Mouse (Mus musculus) inflammation-experienced regulatory T-cells, adult 6 months (primary cell): Measurements from ENCODE around the gene Bcar1. TPM values are rescaled to one million over a fixed set of nuclear protein-coding genes. Genes with fewer than 3 reads are reported as not detected.

Experiments
- ATAC-seq: one replicate; pipeline ENCODE4 v1.8.0; 2017
- polyA plus RNA-seq, 3 experiments: library from polyadenylated mRNA; unstranded; fragments of 100-300 nt; shearing (Covaris generic); gene quantifications; one replicate each; pipeline ENCODE4 v1.2.1; 2017

Gene Bcar1
- polyA plus RNA-seq, 3 experiments from 2014 or later, result 0.17 to 0.25 TPM; not detected in 1

GRCm38 (mm10) chr8:111713291-111713690, 30.3 kb downstream of the Bcar1 start:
- no peak for ATAC-seq

GRCm38 (mm10) chr8:111712588-111712987, 31.0 kb downstream of the Bcar1 start:
- peak; percentile 73 for ATAC-seq

DNA sequence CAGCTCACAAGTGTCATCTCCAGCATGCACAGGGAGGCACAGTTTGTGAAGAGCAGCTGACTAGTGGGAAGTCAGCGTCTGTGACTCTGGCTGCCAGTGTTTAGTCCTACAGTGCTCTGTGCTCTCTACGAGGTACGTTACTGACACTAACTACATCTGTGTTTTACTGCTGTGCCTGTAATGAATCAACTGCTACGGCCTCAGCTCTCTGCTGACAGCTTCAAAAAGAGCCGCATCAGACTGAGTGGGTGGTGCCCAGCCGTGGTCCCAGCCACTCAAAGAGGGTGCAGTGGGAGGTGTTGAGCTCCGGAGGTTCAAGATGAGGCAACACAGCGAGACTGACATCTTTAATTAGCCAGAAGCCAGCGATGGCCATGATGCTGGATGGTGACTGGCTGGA, 31.5 kb downstream of the Bcar1 start:
- no peak for ATAC-seq

- ATAC-seq, result no peak
Observed at GRCm38 (mm10) chr8:111710777-111711485, 32.7 kb downstream of the Bcar1 start.

GRCm38 (mm10) chr8:111709223-111709622, 34.4 kb downstream of the Bcar1 start:
- no peak for ATAC-seq

GRCm38 (mm10) chr8:111708265-111708664, 35.3 kb downstream of the Bcar1 start:
- no peak for ATAC-seq

GRCm38 (mm10) chr8:111705699-111706098, 37.9 kb downstream of the Bcar1 start:
- ATAC-seq, result no peak

DNA sequence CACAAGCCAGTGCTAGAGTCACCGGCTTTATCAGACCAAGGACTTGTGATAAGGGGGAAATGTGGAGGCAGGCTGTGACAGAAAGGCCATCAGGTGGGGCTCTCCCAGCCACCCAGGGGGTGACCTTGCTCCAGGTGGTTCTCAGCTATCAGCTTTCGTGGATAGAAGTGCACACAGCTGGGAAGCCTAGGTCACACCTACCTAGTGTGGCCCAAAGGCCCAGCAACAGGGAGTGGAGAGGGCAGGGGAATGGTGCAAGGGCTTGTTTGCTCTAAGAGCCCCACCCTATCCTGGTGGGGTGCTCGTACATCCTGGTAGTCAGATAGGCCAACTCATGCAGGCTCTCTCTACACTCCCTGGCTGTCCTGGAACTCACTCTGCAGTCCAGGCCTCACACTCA, 38.4 kb downstream of the Bcar1 start:
- no peak for ATAC-seq

DNA sequence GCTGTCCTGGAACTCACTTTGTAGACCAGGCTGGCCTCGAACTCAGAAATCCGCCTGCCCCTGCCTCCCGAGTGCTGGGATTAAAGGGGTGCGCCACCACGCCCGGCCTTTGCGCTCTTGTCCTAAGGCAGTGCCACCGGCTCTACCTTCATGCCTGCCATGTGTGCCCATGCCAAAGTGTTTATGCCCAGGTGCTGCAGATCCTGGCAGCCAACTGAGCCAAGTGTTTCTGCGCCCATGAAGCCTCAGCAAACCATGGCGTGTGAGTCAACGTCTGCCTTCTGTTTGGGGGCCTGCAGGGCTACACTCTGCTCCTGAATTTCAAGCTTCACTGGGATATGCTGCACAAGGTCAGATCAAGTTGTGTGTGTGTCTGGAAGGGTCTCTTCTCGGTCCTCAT, 39.0 kb downstream of the Bcar1 start:
- ATAC-seq, result no peak

GRCm38 (mm10) chr8:111701380-111701779, 42.2 kb downstream of the Bcar1 start:
- ATAC-seq, result no peak

GRCm38 (mm10) chr8:111700740-111701139, 42.9 kb downstream of the Bcar1 start:
- ATAC-seq, result no peak

DNA sequence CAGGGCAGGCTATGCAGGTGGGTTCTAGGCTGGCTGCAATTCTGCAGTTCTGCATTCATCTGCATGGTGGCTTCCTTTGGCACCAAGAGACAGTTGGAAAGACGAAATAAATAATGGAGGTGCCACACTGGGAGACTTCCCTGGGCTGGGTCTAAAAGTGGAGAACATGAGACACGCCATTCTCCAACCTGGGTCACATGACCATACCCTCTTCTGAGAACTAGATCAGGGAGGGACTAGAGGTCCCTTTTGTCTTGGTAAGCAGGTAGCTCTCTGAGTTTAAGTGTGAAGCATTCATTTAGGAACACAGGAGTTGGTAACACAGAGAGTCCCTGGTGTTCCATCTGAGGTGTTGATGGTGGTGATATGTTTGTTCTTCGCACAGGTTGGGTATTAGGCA, 43.4 kb downstream of the Bcar1 start:
- no peak for ATAC-seq

DNA sequence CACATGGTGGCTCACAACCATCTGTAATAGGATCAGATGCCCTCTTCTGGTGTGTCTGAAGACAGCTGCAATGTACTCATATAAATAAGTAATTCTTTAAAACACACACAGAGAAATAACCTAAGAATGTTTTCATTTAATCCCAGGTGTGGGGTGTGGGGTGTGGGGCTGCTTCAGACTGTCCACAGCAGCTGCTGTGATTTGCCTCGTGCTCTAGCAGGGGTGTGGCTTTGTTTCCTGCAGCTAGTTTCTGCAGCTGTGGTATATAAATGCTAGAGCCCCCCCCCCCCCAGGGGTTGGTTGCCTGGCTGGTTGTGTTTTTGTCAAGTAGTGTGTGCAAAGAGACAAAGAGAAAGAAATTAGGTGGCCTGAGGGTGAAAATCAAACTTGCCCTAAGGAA, 44.6 kb downstream of the Bcar1 start:
- no peak for ATAC-seq

DNA sequence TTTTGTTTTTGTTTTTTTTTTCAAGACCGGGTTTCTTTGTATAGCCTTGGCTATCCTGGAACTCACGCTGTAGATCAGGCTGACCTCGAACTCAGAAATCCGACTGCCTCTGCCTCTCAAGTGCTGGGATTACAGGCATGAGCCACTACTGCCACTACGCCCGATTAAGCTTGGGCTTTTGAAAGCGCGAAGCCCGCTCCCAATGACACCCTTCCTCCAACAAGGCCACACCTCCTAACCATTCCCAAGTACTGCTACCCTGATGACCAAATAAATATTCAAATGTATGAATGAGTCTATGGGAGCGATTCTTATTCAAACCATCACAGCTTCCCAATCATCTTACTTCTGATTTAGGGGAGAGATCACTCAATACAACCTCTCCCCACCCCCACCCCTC, 46.0 kb downstream of the Bcar1 start:
- no peak for ATAC-seq

GRCm38 (mm10) chr8:111695441-111695840, 48.2 kb downstream of the Bcar1 start:
- no peak for ATAC-seq

DNA sequence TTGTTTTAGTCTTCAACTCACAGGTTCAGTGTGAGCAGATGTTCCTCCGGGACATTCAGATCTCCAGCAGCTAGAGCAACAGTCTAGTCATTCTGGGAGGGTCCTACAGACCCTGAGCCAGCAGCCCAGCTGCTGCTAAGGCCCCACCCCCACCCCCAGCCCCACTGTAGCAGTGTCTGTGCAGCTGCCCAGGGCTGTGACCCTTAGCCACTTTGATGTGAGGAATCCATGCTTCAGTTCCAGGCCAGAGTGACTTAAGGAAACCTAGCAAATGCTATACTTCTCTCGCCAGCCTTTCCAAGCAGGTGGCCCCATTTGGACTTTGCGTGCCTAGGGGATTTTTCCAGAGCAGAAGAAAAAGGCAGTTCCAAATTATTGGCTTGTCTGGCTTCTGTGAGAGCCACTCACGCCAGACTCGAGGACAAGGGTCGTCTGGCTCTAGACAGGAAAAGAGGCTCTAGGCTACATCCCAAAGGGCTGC, 50.3 kb downstream of the Bcar1 start:
- no peak for ATAC-seq

DNA sequence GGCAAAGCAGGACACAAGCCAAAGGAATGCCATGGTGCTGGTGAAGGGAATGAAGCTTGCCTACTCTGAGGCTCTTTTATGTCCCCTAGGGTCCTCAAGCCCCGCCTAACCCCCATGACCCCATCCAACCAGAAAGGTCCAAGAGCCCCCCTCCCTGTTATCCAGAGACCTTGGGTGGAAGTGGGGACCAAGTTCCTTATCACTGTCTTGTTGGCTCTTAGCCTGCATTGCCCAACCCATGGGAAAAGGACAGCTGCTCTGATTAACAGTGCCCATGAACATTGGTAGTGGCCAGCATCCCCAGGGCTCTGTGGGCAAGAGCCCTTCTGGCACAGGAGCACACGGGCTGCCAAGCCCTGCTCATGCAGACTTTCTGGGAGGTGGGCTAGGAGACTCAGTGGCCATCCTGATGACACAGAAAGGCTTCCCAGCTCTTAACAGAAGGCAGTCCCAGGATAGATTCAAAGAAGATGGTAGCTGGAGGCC, 52.6 kb downstream of the Bcar1 start, which contains the start of gene Ctrb1:
Ctrb1 (minus strand) TSS at position 51 of the 486 bp plus-strand sequence.
- ATAC-seq, result no peak

DNA sequence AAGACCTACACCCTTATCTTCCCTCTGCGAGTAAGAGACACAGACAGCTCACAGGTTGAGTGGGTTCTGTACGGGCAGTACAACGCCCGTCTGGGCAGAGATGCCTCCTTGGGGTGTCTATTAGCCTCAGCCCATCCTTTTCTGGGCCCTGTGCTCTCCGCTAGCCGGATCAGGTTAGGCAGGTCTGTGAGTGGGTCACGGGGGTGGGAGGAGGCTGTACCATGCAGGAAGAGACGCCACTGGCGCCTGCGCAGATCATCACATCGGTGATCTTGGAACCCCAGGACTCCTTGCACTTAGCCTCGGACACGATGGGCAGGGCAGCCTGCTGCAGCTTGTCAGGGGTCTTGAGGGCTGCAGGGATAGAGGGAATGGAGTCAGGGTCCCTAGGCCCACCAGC, 56.7 kb downstream of the Bcar1 start:
- no peak for ATAC-seq

- ATAC-seq, result no peak
Observed at GRCm38 (mm10) chr8:111682521-111682920, 61.1 kb downstream of the Bcar1 start.

DNA sequence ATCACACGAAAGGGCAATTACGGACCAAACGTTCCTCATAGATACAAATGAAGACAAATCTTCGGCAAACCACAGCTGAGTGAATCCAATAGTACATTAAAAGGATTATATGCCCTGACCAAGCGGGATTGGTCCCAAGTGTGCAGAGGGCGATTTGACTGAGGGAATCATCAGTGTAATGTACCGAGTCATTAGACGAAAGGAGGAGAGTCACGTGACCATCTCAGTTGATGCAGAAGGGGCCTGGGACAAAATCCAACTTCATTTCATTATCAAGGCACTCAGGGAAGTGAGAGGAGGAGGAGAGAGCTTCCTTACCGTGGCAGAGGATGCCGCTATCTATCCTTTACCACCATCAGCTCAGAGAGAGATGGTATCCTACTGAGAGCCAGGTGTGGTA, 62.5 kb downstream of the Bcar1 start:
- ATAC-seq, result no peak

DNA sequence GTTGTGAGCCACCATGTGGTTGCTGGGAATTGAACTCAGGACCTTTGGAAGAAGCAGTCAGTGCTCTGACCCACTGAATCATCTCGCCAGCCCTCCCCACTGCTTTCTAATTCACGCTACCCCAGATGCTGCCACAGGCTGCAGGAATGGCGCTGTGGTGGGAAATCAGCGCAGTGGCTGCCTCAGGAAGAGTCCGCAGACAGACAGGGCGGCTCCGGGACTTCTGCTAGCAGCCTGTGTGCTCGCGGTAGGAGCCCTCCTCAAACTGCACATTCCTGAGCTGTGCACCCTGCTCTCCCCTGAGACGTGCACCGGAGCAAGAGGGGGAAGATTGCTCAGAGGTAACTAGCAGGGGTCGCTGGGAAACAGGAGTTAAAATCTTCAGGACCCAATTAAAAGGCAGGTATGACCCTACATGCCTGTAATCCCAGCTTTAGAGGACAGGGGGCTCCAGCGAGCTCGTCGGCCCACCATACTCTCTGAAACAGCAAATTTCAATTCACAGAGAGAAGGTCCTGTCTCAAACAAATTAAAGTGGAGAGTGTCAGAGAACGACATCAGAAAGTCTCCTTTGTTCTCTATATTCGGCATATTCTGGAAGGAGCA, 63.1 kb downstream of the Bcar1 start:
- no peak for ATAC-seq

- no peak for ATAC-seq
Observed at GRCm38 (mm10) chr8:111678848-111679247, 64.8 kb downstream of the Bcar1 start.

DNA sequence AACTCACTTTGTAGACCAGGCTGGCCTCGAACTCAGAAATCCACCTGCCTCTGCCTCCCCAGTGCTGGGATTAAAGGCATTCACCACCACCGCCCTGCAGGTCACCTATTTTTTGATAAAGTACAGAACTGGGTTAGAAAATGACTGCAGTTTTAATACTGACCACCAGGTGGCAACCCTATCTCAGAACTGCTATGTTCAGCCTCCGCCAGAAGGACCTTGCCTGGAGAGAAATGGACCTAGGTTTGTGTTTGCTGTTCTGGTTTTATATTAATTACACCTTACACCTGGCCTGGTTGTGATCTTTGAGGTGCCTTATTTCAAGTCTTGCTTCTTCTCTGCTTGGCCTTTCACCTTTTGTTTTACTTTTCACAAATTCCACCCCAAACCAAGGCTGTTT, 65.5 kb downstream of the Bcar1 start:
- ATAC-seq, result peak; percentile 80

DNA sequence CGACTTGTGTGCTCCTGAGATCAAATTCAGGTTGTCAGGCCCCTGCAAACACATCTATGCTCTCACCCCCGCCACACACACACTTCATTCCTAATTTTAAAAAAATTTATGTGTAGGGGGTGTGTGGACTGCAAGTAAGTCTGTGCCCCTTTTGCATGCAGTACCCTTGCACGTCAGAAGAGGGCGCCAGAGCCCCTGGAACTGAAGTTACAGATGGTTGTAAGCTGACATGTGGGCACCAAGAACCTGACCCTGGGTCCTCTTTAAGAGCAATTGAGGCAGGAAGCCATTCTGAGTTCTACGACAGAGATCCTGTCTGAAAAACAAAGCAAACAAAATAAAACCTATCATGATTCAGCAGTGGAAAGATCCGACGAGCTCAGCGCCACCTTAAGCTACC, 67.4 kb downstream of the Bcar1 start:
- ATAC-seq, result no peak
